Mouse (Mus musculus) intestine, embryonic 14.5 days (tissue): ENCODE measurements around the gene Snrnp35. TPM values are rescaled to one million over a fixed set of nuclear protein-coding genes. Genes with fewer than 3 reads are reported as not detected.

Source experiments
- ATAC-seq: fragments of 200-750 bp; cut with Nextera tagmentation; replicated peaks from 2 replicates; pipeline ENCODE4 v1.8.0; 2017; ENCODE audit warnings: low read depth, moderate number of reproducible peaks, moderate TSS enrichment, moderate library complexity; ENCODE audit not compliant: low FRiP score, low TSS enrichment
- DNase-seq: peaks from one replicate; pipeline ENCODE4 v3.0.0-alpha.2; 2018; ENCODE audit warnings: low spot score
- H3K27ac ChIP-seq: fragments of 300-500 bp; sonication (generic); 2 replicates; pipeline ENCODE4 v1.5.1; 2014; ENCODE audit warnings: low read depth, mild to moderate bottlenecking, control low read depth
- H3K27me3 ChIP-seq: fragments of 300-500 bp; sonication (generic); replicated peaks from 2 replicates; pipeline ENCODE4 v1.6.1; 2014; ENCODE audit warnings: low read length, control low read depth; ENCODE audit not compliant: control insufficient read depth, insufficient read depth
- H3K36me3 ChIP-seq: fragments of 300-500 bp; sonication (generic); 2 replicates; pipeline ENCODE4 v1.6.1; 2014; ENCODE audit warnings: low read length, control low read depth; ENCODE audit not compliant: control insufficient read depth, insufficient read depth
- H3K4me1 ChIP-seq: fragments of 300-500 bp; sonication (generic); replicated peaks from 2 replicates; pipeline ENCODE4 v1.6.1; 2014; ENCODE audit warnings: low read length, control low read depth, mixed read lengths; ENCODE audit not compliant: control insufficient read depth, insufficient read depth
- H3K4me2 ChIP-seq: fragments of 300-500 bp; sonication (generic); 2 replicates; pipeline ENCODE4 v1.6.1; 2014; ENCODE audit warnings: low read length
- H3K4me3 ChIP-seq: fragments of 300-500 bp; sonication (generic); 2 replicates; pipeline ENCODE4 v1.5.1; 2014; ENCODE audit warnings: low read depth, low read length, control low read depth, mixed read lengths
- H3K9ac ChIP-seq: fragments of 300-500 bp; sonication (generic); 2 replicates; pipeline ENCODE4 v1.6.1; 2014; ENCODE audit warnings: mild to moderate bottlenecking, low read length
- H3K9me3 ChIP-seq: fragments of 300-500 bp; sonication (generic); 2 replicates; pipeline ENCODE4 v1.6.1; 2016; ENCODE audit warnings: low read length, control low read depth; ENCODE audit not compliant: control insufficient read depth
- WGBS: fragments of 180-500 bp; shearing (Covaris S2); extraction: QIAGEN DNeasy Blood & Tissue Kit; methylation state at CpG from one replicate; pipeline ENCODE4 v1.1.7; 2014; 5-methylcytosine and 5-hydroxymethylcytosine counted together
- polyA plus RNA-seq: library from polyadenylated mRNA; unstranded; fragments of >200 nt; fragmentation: Nextera tagmentation; extraction: Ambion mirVana; gene quantifications from 2 replicates; pipeline ENCODE4 v1.2.1, GENCODE M21; 2014

Gene Snrnp35
- polyA plus RNA-seq, 1 experiment from 2014 or later = 10.7 TPM

GRCm38 (mm10) chr5:124478873-124479204 lies 4.1 kb upstream of the Snrnp35 start:
- Histone ChIP-seq H3K4me3 (no peak overlapping the region), H3K27ac (peak overlapping the region; percentile 69), H3K9me3 (no peaks in the 10 kb centered on the region), H3K9ac (no peak overlapping the region), H3K4me2 (peak overlapping the region; percentile 67; the same call in 1 of the 2 replicates), H3K27me3 (no peaks in the 10 kb centered on the region), H3K36me3 (no peaks in the 10 kb centered on the region), H3K4me1 (peaks cover 11% of the 10 kb centered on the region; the same call in 1 of the 2 replicates)
- DNase-seq (no peak), ATAC-seq (no peak)
- 82% methylated on average over 1 of the region's 1 CpGs for WGBS

GRCm38 (mm10) chr5:124480119-124480518 lies 2.8 kb upstream of the Snrnp35 start:
- no peak for ATAC-seq
- Histone ChIP-seq H3K9me3 (no peaks in the 10 kb centered on the region), H3K4me2 (no peak overlapping the region), H3K9ac (no peak overlapping the region), H3K27ac (no peak overlapping the region), H3K36me3 (no peaks in the 10 kb centered on the region), H3K27me3 (no peaks in the 10 kb centered on the region), H3K4me1 (peaks cover 10% of the 10 kb centered on the region; the same call in 1 of the 2 replicates), H3K4me3 (no peak overlapping the region)
- 80% methylated on average over 4 of the region's 4 CpGs for WGBS
- no peak for DNase-seq

- Histone ChIP-seq H3K9me3 (no peaks in the 10 kb centered on the region), H3K36me3 (no peaks in the 10 kb centered on the region), H3K9ac (no peak overlapping the region), H3K4me2 (no peak overlapping the region), H3K27me3 (no peaks in the 10 kb centered on the region), H3K4me3 (no peak overlapping the region), H3K4me1 (peaks cover 5% of the 10 kb centered on the region; the same call in 1 of the 2 replicates), H3K27ac (no peak overlapping the region)
- WGBS = 84% methylated on average over 4 of the region's 4 CpGs
- DNase-seq (no peak), ATAC-seq (no peak)
Observed at GRCm38 (mm10) chr5:124481714-124482113, 1.2 kb upstream of the Snrnp35 start.

GRCm38 (mm10) chr5:124482436-124482965 lies 433 bp upstream of the Snrnp35 start:
- H3K36me3 ChIP-seq = no peaks in the 10 kb centered on the region

GRCm38 (mm10) chr5:124483655-124484396 lies 892 bp downstream of the Snrnp35 start:
- peak overlapping the region; percentile 60 for H3K4me3 ChIP-seq
- H3K4me1 ChIP-seq = no peaks in the 10 kb centered on the region
- DNase-seq (no peak), ATAC-seq (peak; percentile 47; the same call in 1 of the 2 replicates)
- H3K36me3 ChIP-seq = no peaks in the 10 kb centered on the region
- peak overlapping the region; percentile 89 for H3K9ac ChIP-seq
- H3K27ac ChIP-seq = peak overlapping the region; percentile 97
- peak overlapping the region; percentile 53 for H3K4me2 ChIP-seq
- no peaks in the 10 kb centered on the region for H3K9me3 ChIP-seq
- 6% methylated on average over 15 of the region's 15 CpGs for WGBS
- H3K27me3 ChIP-seq = no peaks in the 10 kb centered on the region

More at GRCm38 (mm10) chr5:124482436-124482965, 433 bp upstream of the Snrnp35 start:
- Histone ChIP-seq H3K9me3 (no peaks in the 10 kb centered on the region), H3K27me3 (no peaks in the 10 kb centered on the region), H3K27ac (peak overlapping the region; percentile 97), H3K4me1 (peaks cover 5% of the 10 kb centered on the region; the same call in 1 of the 2 replicates), H3K4me2 (peak overlapping the region; percentile 53), H3K9ac (peak overlapping the region; percentile 89), H3K4me3 (peak overlapping the region; percentile 60)
- ATAC-seq = no peak; the same call in 1 of the 2 replicates
- peak; percentile 86 for DNase-seq
- WGBS = 3% methylated on average over 13 of the region's 13 CpGs

GRCm38 (mm10) chr5:124485654-124486053 lies 2.7 kb downstream of the Snrnp35 start:
- no peak overlapping the region for H3K9ac ChIP-seq
- no peak overlapping the region for H3K4me3 ChIP-seq
- H3K27me3 ChIP-seq = no peaks in the 10 kb centered on the region
- no peak overlapping the region for H3K27ac ChIP-seq
- DNase-seq (no peak), ATAC-seq (no peak)
- no peak overlapping the region for H3K4me2 ChIP-seq
- H3K9me3 ChIP-seq = no peaks in the 10 kb centered on the region
- H3K4me1 ChIP-seq = no peaks in the 10 kb centered on the region
- H3K36me3 ChIP-seq = peaks cover 6% of the 10 kb centered on the region; the same call in 1 of the 2 replicates
- WGBS = 92% methylated on average over 5 of the region's 5 CpGs

- H3K4me1 ChIP-seq = no peaks in the 10 kb centered on the region
- H3K9ac ChIP-seq = no peak overlapping the region
- peaks cover 38% of the 10 kb centered on the region for H3K36me3 ChIP-seq
- no peak overlapping the region for H3K4me3 ChIP-seq
- H3K27ac ChIP-seq = no peak overlapping the region
- no peaks in the 10 kb centered on the region for H3K9me3 ChIP-seq
- H3K27me3 ChIP-seq = no peaks in the 10 kb centered on the region
- WGBS = 75% methylated on average over 3 of the region's 3 CpGs
- ATAC-seq = no peak
- H3K4me2 ChIP-seq = no peak overlapping the region
- DNase-seq = no peak
Observed at GRCm38 (mm10) chr5:124488885-124489284, 6.0 kb downstream of the Snrnp35 start.

- ATAC-seq = no peak
Observed at GRCm38 (mm10) chr5:124491732-124492131, 8.8 kb downstream of the Snrnp35 start.

More at GRCm38 (mm10) chr5:124491732-124492131, 8.8 kb downstream of the Snrnp35 start:
- WGBS = 70% methylated on average over 4 of the region's 4 CpGs
- Histone ChIP-seq H3K4me1 (no peaks in the 10 kb centered on the region), H3K36me3 (peaks cover 53% of the 10 kb centered on the region), H3K9ac (no peak overlapping the region), H3K4me3 (no peak overlapping the region), H3K4me2 (no peak overlapping the region), H3K27me3 (no peaks in the 10 kb centered on the region), H3K27ac (no peak overlapping the region), H3K9me3 (no peaks in the 10 kb centered on the region)
- no peak for DNase-seq
